Mouse (Mus musculus) bone marrow macrophage, adult 2 months (primary cell): ENCODE data around the gene Ift57. TPM values are rescaled to one million over a fixed set of nuclear protein-coding genes. Genes with fewer than 3 reads are reported as not detected.

Source experiments
- H3K27ac ChIP-seq: 2 replicates; pipeline ENCODE4 v1.5.1; 2012; ENCODE audit warnings: low read depth, low read length; ENCODE audit not compliant: insufficient read depth
- H3K4me1 ChIP-seq: 2 replicates; pipeline ENCODE4 v1.6.1; 2012; ENCODE audit warnings: low read length; ENCODE audit not compliant: control insufficient read depth, insufficient read depth
- H3K4me3 ChIP-seq: 2 replicates; pipeline ENCODE4 v1.5.1; 2012; ENCODE audit warnings: mild to moderate bottlenecking, low read length, moderate library complexity; ENCODE audit not compliant: insufficient read depth
- CTCF ChIP-seq: IDR thresholded peaks from 2 replicates; pipeline ENCODE4 v1.5.1; 2012; ENCODE audit warnings: low read depth, mild to moderate bottlenecking, low read length, moderate library complexity
- POLR2A ChIP-seq: IDR thresholded peaks from 2 replicates; pipeline ENCODE4 v1.6.1; 2012; ENCODE audit warnings: mild to moderate bottlenecking, low read depth, low read length, borderline replicate concordance
- polyA plus RNA-seq: library from polyadenylated mRNA; stranded (reverse); fragments of >200 nt; gene quantifications from 2 replicates; pipeline ENCODE4 v1.2.4, GENCODE M21; 2012; ENCODE audit not compliant: missing spikeins, insufficient read depth, insufficient read length

Gene Ift57
- polyA plus RNA-seq, 1 experiment = 22.0 TPM

- no peak for TF ChIP-seq POLR2A
- no peak for TF ChIP-seq CTCF
- H3K4me1 ChIP-seq = peaks cover 2% of the 10 kb centered on the region
- H3K4me3 ChIP-seq = no peak overlapping the region
- H3K27ac ChIP-seq = no peak overlapping the region
Measured at GRCm38 (mm10) chr16:49708074-49708473, 9.0 kb downstream of the Ift57 start.

- peaks cover 2% of the 10 kb centered on the region for H3K4me1 ChIP-seq
- TF ChIP-seq POLR2A (no peak), CTCF (no peak)
- H3K27ac ChIP-seq = no peak overlapping the region
- H3K4me3 ChIP-seq = no peak overlapping the region
Measured at GRCm38 (mm10) chr16:49710188-49710587, 11.2 kb downstream of the Ift57 start.

DNA sequence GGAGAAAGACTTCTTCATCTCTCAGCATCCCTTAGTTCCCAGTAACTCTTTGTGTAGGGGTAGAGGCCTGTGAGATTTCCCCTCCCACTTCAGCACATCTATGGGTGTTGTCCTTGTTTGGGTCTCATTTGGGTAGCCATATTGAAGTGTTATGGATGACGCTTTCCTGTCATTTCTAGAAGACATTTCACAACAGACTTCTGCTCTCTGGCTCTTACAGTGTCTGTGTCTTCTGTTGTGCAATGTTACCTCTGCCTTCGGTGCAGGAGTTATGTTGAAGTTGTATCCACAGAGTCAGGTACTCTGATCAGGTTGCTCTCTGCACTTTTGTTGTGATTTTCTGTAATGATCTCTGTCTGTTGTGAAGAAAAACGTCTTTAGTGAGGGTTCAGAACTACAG, 14.3 kb downstream of the Ift57 start:
- TF ChIP-seq CTCF (no peak), POLR2A (no peak)
- Histone ChIP-seq H3K4me1 (no peaks in the 10 kb centered on the region), H3K27ac (no peak overlapping the region), H3K4me3 (no peak overlapping the region)

- H3K4me1 ChIP-seq = no peaks in the 10 kb centered on the region
- H3K27ac ChIP-seq = no peak overlapping the region
- TF ChIP-seq POLR2A = no peak
- no peak for TF ChIP-seq CTCF
- no peak overlapping the region for H3K4me3 ChIP-seq
Measured at GRCm38 (mm10) chr16:49720671-49721070, 21.6 kb downstream of the Ift57 start.

- no peak for TF ChIP-seq POLR2A
- no peak for TF ChIP-seq CTCF
- H3K4me3 ChIP-seq = no peak overlapping the region
- no peak overlapping the region for H3K27ac ChIP-seq
- no peaks in the 10 kb centered on the region for H3K4me1 ChIP-seq
Measured at GRCm38 (mm10) chr16:49721678-49722077, 22.6 kb downstream of the Ift57 start.

- no peak for TF ChIP-seq CTCF
- no peak for TF ChIP-seq POLR2A
- Histone ChIP-seq H3K4me3 (no peak overlapping the region), H3K27ac (no peak overlapping the region), H3K4me1 (no peaks in the 10 kb centered on the region)
Measured at GRCm38 (mm10) chr16:49723222-49723621, 24.2 kb downstream of the Ift57 start.

DNA sequence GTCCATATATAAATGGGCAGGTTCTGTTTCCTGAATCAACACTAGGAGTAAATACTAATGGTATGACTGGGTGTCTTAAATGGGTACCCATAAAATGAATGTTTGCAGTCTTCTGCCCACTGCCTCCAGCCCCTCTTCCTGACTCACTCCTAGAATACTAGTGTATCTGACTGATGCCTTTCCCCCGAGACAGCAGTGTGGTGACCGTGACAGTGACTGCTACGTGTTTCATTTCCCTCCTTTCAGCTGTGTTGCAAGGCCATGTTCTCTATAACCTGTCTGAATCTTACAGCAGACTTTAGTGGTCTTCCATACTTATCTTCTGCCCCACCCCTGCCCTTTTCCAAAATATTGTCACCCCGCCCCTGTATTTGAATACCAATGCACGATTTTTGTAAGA, 25.2 kb downstream of the Ift57 start:
- Histone ChIP-seq H3K4me1 (no peaks in the 10 kb centered on the region), H3K27ac (no peak overlapping the region), H3K4me3 (no peak overlapping the region)
- TF ChIP-seq CTCF = no peak
- no peak for TF ChIP-seq POLR2A

DNA sequence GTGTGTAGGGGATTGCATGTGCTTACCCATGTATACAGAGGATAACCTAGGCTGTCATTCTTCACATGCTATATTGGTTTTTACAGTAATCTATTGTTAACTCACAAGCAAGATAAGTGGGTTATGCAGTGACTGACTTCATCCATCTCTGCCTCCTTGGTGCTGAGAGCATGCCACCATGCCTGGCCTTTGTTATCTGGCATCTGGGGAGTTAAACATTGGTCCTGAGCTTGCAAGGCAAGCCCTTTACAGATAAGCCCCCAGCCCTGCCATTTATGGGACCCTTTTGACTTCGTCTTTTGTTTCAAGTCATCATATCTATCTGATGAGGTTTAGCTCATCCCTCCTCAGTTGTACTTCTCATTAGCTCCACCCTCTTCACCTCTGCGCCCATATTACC, 25.9 kb downstream of the Ift57 start:
- Histone ChIP-seq H3K27ac (no peak overlapping the region), H3K4me3 (no peak overlapping the region)
- no peak for TF ChIP-seq CTCF
- TF ChIP-seq POLR2A = no peak

GRCm38 (mm10) chr16:49725446-49725845, 26.4 kb downstream of the Ift57 start:
- no peaks in the 10 kb centered on the region for H3K4me1 ChIP-seq
- no peak overlapping the region for H3K4me3 ChIP-seq
- TF ChIP-seq POLR2A (no peak), CTCF (no peak)
- H3K27ac ChIP-seq = no peak overlapping the region

More for the DNA sequence above, 25.9 kb downstream of the Ift57 start:
- no peaks in the 10 kb centered on the region for H3K4me1 ChIP-seq

GRCm38 (mm10) chr16:49726216-49726615, 27.2 kb downstream of the Ift57 start:
- no peak overlapping the region for H3K4me3 ChIP-seq
- no peaks in the 10 kb centered on the region for H3K4me1 ChIP-seq
- no peak overlapping the region for H3K27ac ChIP-seq
- no peak for TF ChIP-seq CTCF
- TF ChIP-seq POLR2A = no peak

DNA sequence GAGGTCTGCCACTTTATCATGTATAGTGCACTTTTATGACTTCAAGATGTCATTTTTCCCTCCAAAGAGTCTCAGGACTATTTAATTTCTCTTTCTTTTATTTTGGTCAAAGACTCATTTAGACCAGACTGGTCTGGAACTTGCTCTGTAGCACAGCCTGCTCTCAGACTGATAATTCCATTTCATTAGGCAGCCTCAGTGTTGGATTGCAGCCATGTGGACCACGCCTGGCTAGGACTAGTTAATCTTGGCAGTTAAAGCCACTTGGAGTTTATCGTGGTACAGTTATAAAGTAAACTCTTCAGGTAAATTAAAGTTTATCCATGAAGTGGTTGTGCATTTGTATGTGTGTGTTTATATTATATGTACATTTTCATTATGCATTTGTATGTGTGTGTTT, 27.7 kb downstream of the Ift57 start:
- H3K27ac ChIP-seq = no peak overlapping the region
- TF ChIP-seq POLR2A (no peak), CTCF (no peak)
- H3K4me1 ChIP-seq = no peaks in the 10 kb centered on the region
- H3K4me3 ChIP-seq = no peak overlapping the region

DNA sequence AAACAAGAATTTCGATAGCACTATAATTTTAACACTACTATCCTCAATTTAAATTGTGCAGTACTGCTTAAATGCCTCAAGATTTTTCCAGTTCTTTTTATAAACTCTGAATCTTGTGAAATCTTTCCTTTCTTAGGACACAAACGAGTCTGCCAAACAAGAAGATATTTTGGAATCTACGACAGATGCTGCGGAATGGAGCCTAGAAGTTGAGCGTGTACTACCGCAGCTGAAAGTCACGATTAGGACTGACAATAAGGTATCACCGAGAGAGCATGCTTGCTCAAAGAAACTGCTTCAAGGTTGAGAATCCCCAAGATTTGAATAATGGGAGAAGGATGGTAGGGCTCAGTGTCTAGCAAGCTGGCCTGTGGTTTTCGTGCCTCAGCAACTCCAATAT, 37.5 kb downstream of the Ift57 start:
- Histone ChIP-seq H3K27ac (no peak overlapping the region), H3K4me3 (no peak overlapping the region), H3K4me1 (no peaks in the 10 kb centered on the region)
- TF ChIP-seq POLR2A (no peak), CTCF (no peak)
